Mouse (Mus musculus) adrenal gland, adult 18-20 months (tissue): ENCODE data around the gene Epha4. TPM values are rescaled to one million over a fixed set of nuclear protein-coding genes. Genes with fewer than 3 reads are reported as not detected.

ENCODE experiments used
- DNase-seq, 2 experiments: peaks; one replicate each; pipeline ENCODE4 v3.0.0; 2021 to 2022; ENCODE audit warnings: low spot score in 2 of 2
- microRNA-seq, 2 experiments: library from miRNA; unstranded; fragments of <30 nt; microRNA quantifications; one replicate each; pipeline ENCODE4 v1.2.0; 2021; ENCODE audit warnings: borderline number of aligned reads in 2 of 2
- total RNA-seq, 2 experiments: library from RNA; stranded (reverse); gene quantifications; 1 replicate in 1 of 2; 2 replicates in 1 of 2; pipeline ENCODE4 v1.2.3; 2021

Gene Epha4
- total RNA-seq, 2 experiments from 2014 or later = 2.5 to 2.8 TPM

GRCm38 (mm10) chr1:77336937-77337336 lies 178.0 kb downstream of the Epha4 start:
- DNase-seq = no peak

GRCm38 (mm10) chr1:77318597-77319127 lies 196.2 kb downstream of the Epha4 start:
- DNase-seq = no peak

Small RNAs within 50 kb of the gene (microRNA-seq; reads per million reads assigned to microRNA genes)
- gene Mir6352 = 0 reads per million in 2 experiments
